Mouse (Mus musculus) liver, embryonic 14.5 days (tissue): ENCODE measurements around the gene Nhsl2.

ENCODE experiments used
- CTCF ChIP-seq: IDR thresholded peaks from 2 replicates; pipeline ENCODE4 v1.5.1; 2016; ENCODE audit warnings: antibody characterized with exemption, low read depth, control low read depth
- EP300 ChIP-seq: IDR thresholded peaks from 2 replicates; pipeline ENCODE4 v1.6.1; 2016; ENCODE audit warnings: antibody characterized with exemption, low read depth

DNA sequence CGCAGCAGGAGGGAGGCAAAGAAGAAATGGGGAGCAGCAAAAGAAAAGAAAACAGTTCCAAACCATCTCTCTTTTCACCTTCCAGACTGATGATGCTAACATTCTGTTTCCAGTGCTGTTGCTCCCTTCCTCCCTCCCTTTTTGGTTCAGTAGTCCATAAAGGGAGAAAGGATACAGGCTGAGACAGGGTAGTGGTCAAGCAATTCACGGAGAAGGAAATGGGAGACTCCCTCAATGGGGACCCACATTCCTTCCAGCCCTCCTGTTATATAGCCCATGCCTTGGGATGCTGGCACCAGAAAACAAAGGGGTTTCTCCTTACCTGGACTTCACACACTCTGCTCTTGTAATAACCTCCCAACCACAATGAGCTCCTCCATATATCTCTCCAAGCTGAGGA lies 222.3 kb downstream of the Nhsl2 start:
- TF ChIP-seq CTCF (no peak), EP300 (no peak)
